Mouse (Mus musculus) testis, adult 2 months (tissue): ENCODE measurements around the gene Pbxip1.

ENCODE experiments used
- CTCF ChIP-seq: fragments of 200-500 bp; IDR thresholded peaks from 2 replicates; pipeline ENCODE4 v1.5.1; 2012; ENCODE audit warnings: low read depth, mild to moderate bottlenecking, inconsistent platforms, low read length, moderate library complexity; ENCODE audit not compliant: control insufficient read depth, insufficient read depth, insufficient replicate concordance
- POLR2A ChIP-seq: fragments of 200-500 bp; IDR thresholded peaks from 2 replicates; pipeline ENCODE4 v1.6.1; 2012; ENCODE audit warnings: low read depth, mild to moderate bottlenecking, inconsistent platforms, low read length, moderate library complexity; ENCODE audit not compliant: control insufficient read depth

GRCm38 (mm10) chr3:89401329-89401728 is 35.2 kb upstream of the Pbxip1 start:
- TF ChIP-seq CTCF (no peak), POLR2A (no peak)
